Mouse (Mus musculus): ENCODE measurements around the gene Dnaja2.

Dnaja2 gene

GRCm38 (mm10) chr8:85555181-85556145, at the start of gene Dnaja2:
TSS of gene Dnaja2 (minus strand) at chr8:85555344.
- peak; percentile 55 for DNase-seq (ENCODE audit: low spot score)

DNA sequence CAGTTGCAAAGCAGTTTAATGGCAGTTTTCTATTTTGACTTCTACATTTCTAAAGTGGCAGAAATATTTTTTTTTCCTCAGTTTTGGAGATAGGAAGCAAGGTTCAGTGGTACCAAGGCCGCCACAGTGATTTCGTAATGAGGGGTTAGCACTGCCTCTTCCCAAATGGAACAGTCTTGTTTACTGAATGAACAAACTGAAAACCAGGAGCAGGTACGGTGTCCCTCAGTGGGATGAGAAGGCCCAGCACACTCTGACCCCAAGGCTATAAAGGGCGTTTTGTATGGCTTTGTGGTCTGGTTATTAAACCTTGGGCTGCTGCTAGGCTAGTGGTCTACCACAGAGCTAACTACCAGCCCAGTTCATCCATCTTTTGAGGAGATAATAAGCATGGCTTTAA, 49.1 kb upstream of the Dnaja2 start:
- no peak for DNase-seq (ENCODE audit: low spot score)

DNA sequence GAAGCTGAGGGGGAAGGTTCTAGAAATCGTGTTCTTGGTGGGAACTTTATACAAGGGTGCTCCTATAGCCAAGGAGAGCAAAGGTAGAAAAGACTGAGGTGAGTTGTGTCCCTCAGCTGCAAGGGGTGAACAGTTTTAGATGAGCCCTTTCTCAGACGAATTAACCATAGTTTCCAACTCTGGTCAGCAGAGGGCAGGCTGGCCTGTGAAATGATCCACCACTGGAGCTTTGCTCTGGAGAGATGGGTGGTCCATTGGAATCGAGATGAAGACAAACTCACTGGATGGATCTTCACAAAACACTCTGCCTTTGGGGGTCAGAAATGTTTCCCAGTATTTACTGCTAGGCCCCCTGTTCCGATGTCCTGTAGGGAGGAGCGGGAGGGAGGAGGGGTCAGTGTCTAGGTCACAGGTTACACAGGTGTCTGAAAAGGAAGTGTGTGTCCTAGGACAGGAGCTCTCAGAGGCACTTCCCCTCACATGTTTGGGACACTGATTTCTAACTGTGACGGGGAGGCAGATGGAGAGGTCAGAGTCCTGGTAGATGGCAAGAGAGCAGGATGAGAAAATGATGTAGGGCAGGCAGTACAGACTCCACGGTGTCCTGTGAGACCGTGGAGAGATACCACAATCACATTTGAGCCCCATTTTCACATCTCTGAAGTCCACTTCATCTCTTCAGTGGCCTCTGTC, 48.2 kb upstream of the Dnaja2 start:
- peak; percentile 39 for DNase-seq (ENCODE audit: low spot score)

- DNase-seq (ENCODE audit: low spot score) = no peak
Measured at GRCm38 (mm10) chr8:85602737-85603136, 47.6 kb upstream of the Dnaja2 start.

DNA sequence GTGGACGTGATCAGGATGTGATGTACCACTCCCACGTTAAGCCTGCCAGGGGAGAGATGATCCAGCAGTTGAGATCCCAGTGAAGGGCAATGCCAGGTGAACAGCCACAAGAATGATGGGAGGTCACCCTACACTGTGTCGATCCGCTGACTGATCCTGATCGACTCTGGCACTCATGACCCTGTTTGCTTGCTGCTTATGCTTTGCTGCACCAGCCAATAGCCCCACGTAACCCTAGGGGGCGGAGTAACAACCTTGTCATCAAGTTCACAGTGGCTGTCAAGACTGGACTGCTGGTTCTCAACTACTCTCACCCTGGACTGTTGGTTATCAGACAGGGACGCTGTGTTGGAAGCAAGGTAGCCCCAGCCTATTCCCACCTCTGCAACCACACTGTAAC, 46.6 kb upstream of the Dnaja2 start:
- no peak for DNase-seq (ENCODE audit: low spot score)

- no peak for DNase-seq (ENCODE audit: low spot score)
Measured at GRCm38 (mm10) chr8:85597413-85598191, 42.5 kb upstream of the Dnaja2 start.

DNA sequence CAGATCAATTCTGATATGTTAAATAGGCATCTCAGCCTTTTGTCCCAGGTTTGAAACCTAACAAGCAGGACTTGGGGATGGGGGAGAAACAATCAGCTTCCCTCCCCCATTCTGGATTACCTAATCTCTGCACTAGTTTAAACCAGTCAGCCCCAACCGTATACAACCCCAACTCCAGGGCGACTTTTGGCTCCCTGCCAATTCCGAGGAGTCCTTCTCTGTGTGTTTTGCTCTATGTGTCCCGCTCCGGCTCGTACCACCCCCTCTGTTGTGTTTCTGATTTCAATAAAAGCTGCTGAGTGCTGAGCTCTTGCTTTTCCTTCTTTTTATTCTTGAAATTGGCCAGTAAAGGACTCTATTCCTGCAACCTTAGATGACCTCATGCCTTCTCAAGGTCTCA, 40.2 kb upstream of the Dnaja2 start:
- DNase-seq (ENCODE audit: low spot score) = no peak

DNA sequence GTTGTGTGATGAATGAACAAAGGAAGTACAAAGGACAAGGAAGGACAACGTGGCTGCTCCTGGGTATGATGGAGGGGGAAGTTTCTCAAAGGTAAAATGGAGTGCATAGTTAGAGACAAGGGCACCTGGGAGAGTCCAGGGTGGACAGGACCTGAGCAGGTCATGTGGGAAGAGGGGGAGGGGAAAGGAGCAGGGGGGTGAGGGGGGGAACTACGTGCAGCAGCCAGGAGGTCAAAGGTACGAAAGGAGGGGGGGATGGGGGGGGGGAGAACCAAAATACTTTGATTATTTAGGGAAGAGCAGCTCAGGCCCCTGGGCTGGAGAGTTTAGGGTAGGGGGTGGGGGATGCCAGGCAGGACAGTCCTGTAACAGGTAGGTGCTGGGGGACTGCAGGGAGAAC, 39.8 kb upstream of the Dnaja2 start:
- no peak for DNase-seq (ENCODE audit: low spot score)

DNA sequence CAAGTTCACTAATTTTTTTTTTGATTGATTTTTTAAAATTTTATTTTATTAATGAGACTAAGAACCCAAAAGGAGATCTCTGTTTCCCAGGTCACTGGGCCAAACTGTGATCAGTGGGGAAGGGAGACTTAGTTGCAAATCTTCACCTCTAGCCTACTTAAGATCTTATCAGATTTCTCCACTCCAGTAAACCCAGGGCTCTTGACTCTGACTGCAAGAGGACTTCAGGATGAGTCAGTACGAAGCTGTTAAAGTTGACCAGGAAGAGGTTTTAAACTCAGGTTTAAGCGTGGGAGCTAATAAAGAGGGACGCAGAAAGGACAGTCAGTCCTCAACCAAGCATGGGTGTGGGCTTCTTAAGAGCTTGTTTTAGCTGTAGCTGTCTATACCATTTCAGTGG, 38.2 kb upstream of the Dnaja2 start:
- no peak for DNase-seq (ENCODE audit: low spot score)

DNA sequence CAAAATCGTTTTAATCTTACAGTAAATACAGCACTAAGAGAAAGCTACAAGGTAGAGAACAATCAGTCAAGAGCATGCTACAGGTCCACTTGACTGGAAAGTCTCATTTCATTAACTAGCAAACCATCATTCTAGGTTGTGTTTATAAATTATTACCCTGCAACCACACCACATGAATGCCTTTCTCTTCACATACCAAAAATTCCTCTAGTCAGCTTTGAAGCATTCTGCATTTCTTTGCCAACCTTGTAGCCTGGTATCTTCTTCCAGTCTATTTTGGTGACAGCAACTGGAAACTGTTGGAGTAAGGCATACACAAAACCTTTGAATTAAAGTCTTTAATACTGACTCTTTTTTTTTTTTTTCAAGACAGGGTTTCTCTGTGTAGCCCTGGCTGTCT, 36.4 kb upstream of the Dnaja2 start:
- DNase-seq (ENCODE audit: low spot score) = no peak

DNA sequence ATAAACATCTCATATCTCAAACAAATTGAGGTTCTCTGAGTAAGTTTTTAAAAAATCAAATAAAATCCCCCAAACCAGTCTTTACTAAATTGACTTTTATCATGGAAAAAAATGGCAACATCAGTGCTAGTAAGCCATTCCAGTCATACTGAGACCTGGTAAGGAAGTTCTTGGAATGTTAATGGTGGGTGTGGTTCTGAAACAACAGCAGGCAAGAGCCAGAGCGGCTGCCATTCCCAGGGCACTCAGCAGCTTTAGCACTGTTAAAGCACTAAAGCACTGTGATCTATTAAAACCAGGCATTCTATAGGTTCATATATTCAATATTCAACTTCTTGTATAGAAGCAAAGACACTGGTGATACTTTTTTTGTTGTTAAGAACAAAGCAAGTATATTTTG, 35.1 kb upstream of the Dnaja2 start:
- no peak for DNase-seq (ENCODE audit: low spot score)

DNA sequence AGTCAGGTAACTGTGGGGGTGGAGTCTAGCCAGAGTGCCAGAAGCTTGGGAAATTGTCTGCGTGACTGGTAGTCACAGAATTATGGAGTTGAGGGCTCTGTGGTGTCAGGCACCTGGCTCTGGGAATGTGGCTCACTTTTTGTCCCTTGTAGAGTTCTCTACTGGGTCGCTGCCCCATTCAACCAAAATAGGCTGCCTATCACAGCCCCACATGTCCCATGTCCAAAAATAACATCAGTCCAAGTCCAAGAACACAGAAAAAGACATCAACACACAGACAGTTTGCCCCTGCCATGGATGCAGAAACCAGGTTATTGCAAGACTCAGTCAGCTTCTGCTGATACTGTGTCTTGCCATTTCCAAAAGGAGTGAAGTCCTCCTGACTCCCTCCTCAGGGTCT, 33.5 kb upstream of the Dnaja2 start:
- DNase-seq (ENCODE audit: low spot score) = no peak

GRCm38 (mm10) chr8:85577666-85578065, 22.5 kb upstream of the Dnaja2 start:
- no peak for DNase-seq (ENCODE audit: low spot score)

DNA sequence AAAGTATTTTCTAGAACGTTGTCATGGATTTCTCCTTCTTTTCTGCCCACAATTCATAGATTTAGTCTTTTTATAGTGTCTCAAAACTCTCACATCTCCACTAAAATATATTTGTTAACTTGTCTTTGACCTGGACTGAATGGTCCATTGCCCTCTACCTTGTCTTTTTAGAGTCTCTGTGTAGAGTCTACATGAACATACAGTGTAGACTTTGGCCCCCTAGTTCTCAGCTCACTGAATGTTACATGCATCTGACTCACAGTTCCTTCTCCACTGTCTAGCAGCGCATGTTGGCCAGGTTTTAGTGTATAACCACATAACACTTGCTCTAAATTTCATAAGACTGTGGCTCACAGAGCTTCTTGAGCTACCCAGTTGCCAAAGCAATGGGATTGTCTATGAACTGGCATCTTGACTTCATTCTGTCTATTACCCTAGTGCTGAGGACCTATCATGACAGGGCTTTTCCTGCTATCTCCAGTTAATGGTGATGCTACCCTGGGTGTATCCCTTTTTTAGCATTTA, 18.9 kb upstream of the Dnaja2 start:
- DNase-seq (ENCODE audit: low spot score) = no peak

DNA sequence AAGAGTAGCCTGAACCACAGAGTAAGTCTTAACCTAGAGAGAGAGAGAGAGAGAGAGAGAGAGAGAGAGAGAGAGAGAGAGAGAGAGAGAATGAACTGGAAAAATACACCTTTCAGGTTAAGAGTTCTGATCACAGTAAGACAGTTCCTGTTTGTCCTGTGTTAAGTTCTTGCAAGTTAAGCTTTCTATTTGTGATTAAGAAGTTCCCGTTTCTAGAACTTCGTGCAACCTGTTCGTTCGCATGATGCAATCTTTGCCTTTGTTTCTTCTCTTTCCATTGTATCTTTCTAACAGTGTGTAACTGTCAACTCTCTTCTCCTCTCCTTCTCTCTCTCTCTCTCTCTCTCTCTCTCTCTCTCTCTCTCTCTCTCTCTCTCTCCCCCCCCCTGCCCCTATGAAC, 15.3 kb upstream of the Dnaja2 start:
- DNase-seq (ENCODE audit: low spot score) = no peak

- DNase-seq (ENCODE audit: low spot score) = no peak
Measured at GRCm38 (mm10) chr8:85567801-85568200, 12.7 kb upstream of the Dnaja2 start.

DNA sequence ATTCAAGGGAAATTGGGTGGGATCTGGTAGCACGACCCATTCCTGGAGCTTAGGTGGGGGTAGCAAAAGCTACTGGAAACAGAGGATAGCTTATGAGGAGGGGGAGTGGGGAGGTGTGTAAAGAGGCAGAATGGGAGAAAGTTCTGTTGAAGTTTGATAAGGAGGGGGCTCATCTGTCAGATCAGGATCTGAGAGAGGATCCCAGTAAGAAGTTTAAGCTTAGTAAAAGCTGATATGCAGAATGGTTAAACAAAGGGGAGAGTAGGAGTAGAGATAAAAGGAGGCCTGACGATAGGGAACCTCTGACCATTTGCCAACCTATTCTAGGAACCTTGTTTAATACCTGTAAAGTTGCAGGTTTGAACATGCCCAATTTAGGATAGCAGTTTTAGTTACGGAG, 10.0 kb upstream of the Dnaja2 start:
- no peak for DNase-seq (ENCODE audit: low spot score)

- no peak for DNase-seq (ENCODE audit: low spot score)
Measured at GRCm38 (mm10) chr8:85563336-85563735, 8.2 kb upstream of the Dnaja2 start.

DNA sequence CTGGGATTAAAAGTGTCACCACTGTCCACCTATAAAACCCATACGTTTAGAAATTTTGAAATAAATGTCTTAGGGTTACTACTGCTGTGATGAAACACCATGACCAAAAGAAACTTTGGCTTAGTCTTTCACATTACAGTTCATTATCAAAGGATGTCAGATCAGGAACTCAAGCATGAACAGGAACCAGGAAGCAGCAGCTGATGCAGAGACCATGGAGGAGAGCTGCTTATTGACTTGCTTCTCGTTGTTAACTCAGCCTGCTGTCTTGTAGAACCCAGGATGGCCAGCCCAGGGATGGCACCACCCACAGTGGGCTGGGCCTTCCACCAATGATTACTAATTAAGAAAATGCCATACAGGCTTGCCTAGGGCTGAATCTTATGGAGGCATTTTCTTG, 4.8 kb upstream of the Dnaja2 start:
- DNase-seq (ENCODE audit: low spot score) = no peak

- DNase-seq (ENCODE audit: low spot score) = no peak
Measured at GRCm38 (mm10) chr8:85559201-85559600, 4.1 kb upstream of the Dnaja2 start.

DNA sequence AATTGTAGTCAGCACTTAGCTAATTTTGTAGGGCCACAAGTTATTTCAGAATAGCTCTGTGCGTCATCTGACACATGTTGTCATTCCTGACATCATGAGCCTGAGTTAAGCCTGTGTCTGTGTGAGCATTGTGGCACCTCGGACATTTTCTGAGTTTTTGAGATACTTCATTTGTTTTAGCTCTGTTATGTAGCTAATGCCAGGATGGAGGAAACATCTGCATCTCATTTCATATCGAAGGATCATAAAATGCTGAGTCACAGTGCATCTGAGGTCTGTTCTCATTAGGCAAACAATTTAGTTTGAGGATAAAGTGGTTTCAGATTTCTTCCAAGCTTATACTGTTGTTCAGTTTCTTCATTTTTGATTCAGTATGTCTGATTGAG, 2.5 kb upstream of the Dnaja2 start:
- DNase-seq (ENCODE audit: low spot score) = no peak

DNA sequence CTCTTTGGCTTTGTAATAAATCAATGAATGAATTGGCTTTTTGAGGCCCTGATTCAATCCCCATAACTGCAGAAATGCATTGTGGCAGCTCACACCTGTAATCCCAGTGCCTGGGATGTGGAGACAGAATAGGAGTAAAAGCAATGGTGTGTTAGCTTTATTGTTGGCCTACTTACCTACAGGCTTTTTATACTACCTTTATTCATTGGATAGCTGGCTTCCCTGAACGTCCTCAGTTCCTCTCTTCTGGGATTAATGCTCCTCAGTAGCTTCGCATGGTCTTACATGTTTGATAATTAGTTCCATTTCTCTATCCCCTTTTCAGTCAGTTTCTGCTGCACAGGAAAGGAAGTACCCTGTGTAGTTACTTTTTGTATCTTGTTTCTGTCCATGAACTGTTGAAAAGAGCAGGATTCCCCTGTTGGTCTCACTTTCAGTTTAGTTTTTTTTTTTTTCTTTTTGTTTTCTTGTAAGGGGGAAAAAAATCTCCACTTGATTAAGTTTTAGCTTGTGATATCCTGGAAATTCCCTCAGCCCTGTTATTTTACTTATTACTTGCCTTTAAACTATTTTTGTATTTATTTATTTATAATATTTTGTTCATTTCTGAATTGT, 1.9 kb upstream of the Dnaja2 start:
- DNase-seq (ENCODE audit: low spot score) = no peak

Measured in layer of hippocampus, adult 9-10 months (tissue).